Mouse (Mus musculus): ENCODE measurements around the gene Fbxo7. TPM values are rescaled to one million over a fixed set of nuclear protein-coding genes. Genes with fewer than 3 reads are reported as not detected.

Fbxo7 gene
- polyA plus RNA-seq (2012; rRNA removed): 8.3 and 16.8 TPM in 2 replicates

DNA sequence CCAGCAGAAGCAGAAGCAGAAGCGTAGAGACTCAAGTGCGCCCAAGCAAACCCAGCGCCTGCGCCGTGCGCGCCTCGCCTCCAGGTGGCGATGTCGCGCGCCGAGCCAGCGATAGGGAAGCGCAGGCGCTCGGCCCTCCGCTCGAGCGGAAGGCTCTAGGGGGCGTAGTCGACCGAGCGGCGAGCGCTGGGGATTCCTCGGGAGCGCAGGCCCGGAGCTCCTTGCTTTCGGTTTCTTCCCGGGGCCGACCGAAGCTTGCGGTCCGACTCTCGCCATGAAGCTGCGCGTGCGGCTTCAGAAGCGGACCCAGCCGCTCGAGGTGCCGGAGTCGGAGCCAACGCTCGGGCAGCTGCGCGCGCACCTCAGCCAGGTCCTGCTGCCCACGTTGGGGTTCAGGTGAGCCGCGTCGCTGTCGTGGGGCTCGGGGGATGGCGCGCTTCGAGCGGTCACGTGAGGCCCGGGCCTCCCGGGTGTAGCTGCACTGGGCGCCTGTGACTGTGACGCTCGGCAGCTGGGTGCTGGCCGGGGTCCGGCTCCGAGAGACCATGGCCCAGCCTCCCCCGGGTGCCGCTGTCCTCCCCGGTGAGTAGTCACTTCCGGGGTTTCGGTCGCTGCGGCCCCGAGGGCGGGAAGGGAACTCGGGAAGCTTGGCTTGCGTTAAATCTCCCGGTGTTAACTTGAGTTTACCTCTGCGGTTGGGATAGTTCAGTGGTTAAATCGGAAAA is at the start of gene Fbxo7:
Gene Fbxo7 (plus strand): TSS at position 224 of the 725 bp plus-strand sequence.
- peaks cover 5% of the 10 kb centered on the region; the same call in 1 of the 2 replicates for H3K36me3 ChIP-seq (ENCODE audit: control insufficient read depth, insufficient read depth, low read length)
- WGBS: under 1% methylated on average over 82 of the region's 82 CpGs
- H3K4me1 ChIP-seq (ENCODE audit: control insufficient read depth, insufficient read depth, insufficient read length, low read length): no peaks in the 10 kb centered on the region
- H3K27me3 ChIP-seq (ENCODE audit: control insufficient read depth, insufficient read depth, low read length): no peaks in the 10 kb centered on the region
- H3K4me3 ChIP-seq (ENCODE audit: low read depth, low read length): peak within 1 kb of the TSS; percentile 83
- H3K27ac ChIP-seq (ENCODE audit: insufficient read depth, low read depth, low read length): peak within 1 kb of the TSS; percentile 87
- TF ChIP-seq POLR2A (IDR thresholded peaks at IDR 0.05; ENCODE audit: low read depth, low read length) (peak; percentile 76; the same call in 1 of the 2 replicates), CTCF (IDR thresholded peaks at IDR 0.05; ENCODE audit: extremely low read depth, insufficient read length, insufficient replicate concordance, low read depth, low read length) (peak; percentile 92)

GRCm38 (mm10) chr10:85972915-85973314 is 48.9 kb upstream of the Fbxo7 start:
- 69% methylated on average over 4 of the region's 4 CpGs for WGBS
- H3K4me3 ChIP-seq (ENCODE audit: low read depth, low read length): no peak overlapping the region
- H3K27ac ChIP-seq (ENCODE audit: insufficient read depth, low read depth, low read length): no peak overlapping the region
- no peaks in the 10 kb centered on the region for H3K36me3 ChIP-seq (ENCODE audit: control insufficient read depth, insufficient read depth, low read length)
- H3K4me1 ChIP-seq (ENCODE audit: control insufficient read depth, insufficient read depth, insufficient read length, low read length): no peaks in the 10 kb centered on the region
- H3K27me3 ChIP-seq (ENCODE audit: control insufficient read depth, insufficient read depth, low read length): no peaks in the 10 kb centered on the region
- no peak for TF ChIP-seq CTCF (IDR thresholded peaks at IDR 0.05; ENCODE audit: extremely low read depth, insufficient read length, insufficient replicate concordance, low read depth, low read length)
- TF ChIP-seq POLR2A (IDR thresholded peaks at IDR 0.05; ENCODE audit: low read depth, low read length): no peak

DNA sequence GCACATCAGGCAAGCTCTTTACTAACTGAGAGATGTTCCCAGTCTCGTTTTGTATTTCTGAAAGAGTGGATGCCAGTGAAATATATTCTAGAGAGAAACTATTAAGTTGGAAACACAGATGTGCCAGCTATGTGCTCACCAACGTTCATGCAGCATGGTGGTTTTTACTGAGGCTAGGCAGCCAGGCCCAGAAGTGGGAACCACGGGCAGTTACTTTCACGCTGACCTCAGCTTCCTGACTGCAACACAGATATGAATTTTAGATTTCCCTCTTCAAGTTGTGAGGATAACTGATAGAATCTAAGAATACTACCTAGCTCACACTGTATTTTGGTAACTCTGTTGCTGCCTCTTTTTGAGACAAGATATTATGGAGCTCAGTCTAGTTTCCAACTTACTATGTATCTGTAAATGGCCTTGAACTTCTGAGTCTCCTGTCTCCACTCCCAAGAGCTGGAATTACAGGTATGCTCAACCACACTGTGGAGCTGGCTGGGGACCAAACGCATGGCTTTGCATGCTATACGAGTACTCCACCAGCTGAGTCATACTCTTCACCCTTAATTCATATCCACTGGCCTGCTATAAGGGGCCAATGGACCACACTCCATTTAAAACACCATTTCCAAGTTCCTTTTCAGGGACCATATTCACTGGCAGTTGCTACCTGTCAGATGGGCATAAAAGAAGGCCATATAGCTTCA is 32.2 kb upstream of the Fbxo7 start:
- TF ChIP-seq POLR2A (IDR thresholded peaks at IDR 0.05; ENCODE audit: low read depth, low read length): no peak
- no peak for TF ChIP-seq CTCF (IDR thresholded peaks at IDR 0.05; ENCODE audit: extremely low read depth, insufficient read length, insufficient replicate concordance, low read depth, low read length)
- Histone ChIP-seq H3K4me3 (ENCODE audit: low read depth, low read length) (no peak overlapping the region), H3K4me1 (ENCODE audit: control insufficient read depth, insufficient read depth, insufficient read length, low read length) (no peaks in the 10 kb centered on the region), H3K36me3 (ENCODE audit: control insufficient read depth, insufficient read depth, low read length) (no peaks in the 10 kb centered on the region), H3K27ac (ENCODE audit: insufficient read depth, low read depth, low read length) (no peak overlapping the region), H3K27me3 (ENCODE audit: control insufficient read depth, insufficient read depth, low read length) (no peaks in the 10 kb centered on the region)
- WGBS: 66% methylated on average over 6 of the region's 6 CpGs

DNA sequence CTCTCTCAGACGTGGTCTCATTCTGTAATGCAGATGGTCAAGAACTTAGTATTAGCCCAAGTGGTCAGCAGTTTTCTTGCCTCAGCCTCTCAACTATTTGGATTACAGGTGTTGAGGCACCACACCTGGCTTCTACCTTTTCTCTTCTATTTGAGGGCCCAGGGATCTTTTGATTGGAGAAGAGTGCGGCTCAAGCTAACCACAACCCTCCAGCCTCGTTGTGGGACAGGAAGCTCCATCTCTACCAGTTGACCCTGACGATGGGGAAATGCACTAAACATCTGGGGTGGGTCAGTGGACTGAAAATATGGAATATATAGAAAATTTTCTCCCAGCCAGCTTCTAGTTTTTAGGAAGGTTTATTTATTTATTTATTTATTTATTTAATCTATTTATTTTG is 29.4 kb upstream of the Fbxo7 start:
- TF ChIP-seq CTCF (IDR thresholded peaks at IDR 0.05; ENCODE audit: extremely low read depth, insufficient read length, insufficient replicate concordance, low read depth, low read length) (no peak), POLR2A (IDR thresholded peaks at IDR 0.05; ENCODE audit: low read depth, low read length) (no peak)
- Histone ChIP-seq H3K27ac (ENCODE audit: insufficient read depth, low read depth, low read length) (no peak overlapping the region), H3K36me3 (ENCODE audit: control insufficient read depth, insufficient read depth, low read length) (no peaks in the 10 kb centered on the region), H3K4me3 (ENCODE audit: low read depth, low read length) (no peak overlapping the region), H3K27me3 (ENCODE audit: control insufficient read depth, insufficient read depth, low read length) (no peaks in the 10 kb centered on the region), H3K4me1 (ENCODE audit: control insufficient read depth, insufficient read depth, insufficient read length, low read length) (no peaks in the 10 kb centered on the region)
- 75% methylated on average over 4 of the region's 4 CpGs for WGBS

GRCm38 (mm10) chr10:85993836-85994235 is 27.9 kb upstream of the Fbxo7 start:
- TF ChIP-seq POLR2A (IDR thresholded peaks at IDR 0.05; ENCODE audit: low read depth, low read length) (no peak), CTCF (IDR thresholded peaks at IDR 0.05; ENCODE audit: extremely low read depth, insufficient read length, insufficient replicate concordance, low read depth, low read length) (no peak)
- 91% methylated on average over 9 of the region's 9 CpGs for WGBS

DNA sequence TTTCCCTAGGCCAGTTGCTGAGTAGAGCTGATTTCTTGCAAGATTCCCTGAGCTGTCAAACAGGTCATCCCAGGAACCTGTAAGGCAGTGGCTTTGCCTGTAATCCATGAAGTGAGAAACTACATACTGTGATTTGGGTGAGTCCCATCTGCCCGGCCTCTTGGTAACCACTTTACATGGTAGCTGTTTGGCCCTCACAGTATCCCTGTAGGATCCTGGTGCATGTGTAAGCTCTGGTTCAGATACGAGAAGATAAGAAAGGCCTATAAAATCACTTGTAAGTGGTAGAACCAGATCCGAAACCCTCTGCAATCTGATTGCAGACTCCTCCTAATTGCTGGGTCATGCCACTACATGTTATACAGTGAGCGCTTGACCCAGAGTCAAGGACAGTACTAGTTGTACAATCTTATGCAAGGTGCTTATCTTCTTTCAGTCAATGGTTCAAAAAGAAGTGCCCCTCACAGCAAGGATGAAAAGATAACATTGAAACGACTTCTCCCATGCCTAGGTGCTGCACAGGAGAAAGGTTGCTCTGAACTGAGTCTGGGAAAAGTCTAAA is 27.1 kb upstream of the Fbxo7 start:
- 29% methylated on average over 5 of the region's 5 CpGs for WGBS
- Histone ChIP-seq H3K4me1 (ENCODE audit: control insufficient read depth, insufficient read depth, insufficient read length, low read length) (no peaks in the 10 kb centered on the region), H3K27ac (ENCODE audit: insufficient read depth, low read depth, low read length) (no peak overlapping the region), H3K27me3 (ENCODE audit: control insufficient read depth, insufficient read depth, low read length) (no peaks in the 10 kb centered on the region), H3K36me3 (ENCODE audit: control insufficient read depth, insufficient read depth, low read length) (no peaks in the 10 kb centered on the region), H3K4me3 (ENCODE audit: low read depth, low read length) (no peak overlapping the region)
- TF ChIP-seq CTCF (IDR thresholded peaks at IDR 0.05; ENCODE audit: extremely low read depth, insufficient read length, insufficient replicate concordance, low read depth, low read length) (no peak), POLR2A (IDR thresholded peaks at IDR 0.05; ENCODE audit: low read depth, low read length) (no peak)

More at GRCm38 (mm10) chr10:85993836-85994235, 27.9 kb upstream of the Fbxo7 start:
- Histone ChIP-seq H3K27me3 (ENCODE audit: control insufficient read depth, insufficient read depth, low read length) (no peaks in the 10 kb centered on the region), H3K27ac (ENCODE audit: insufficient read depth, low read depth, low read length) (no peak overlapping the region), H3K36me3 (ENCODE audit: control insufficient read depth, insufficient read depth, low read length) (no peaks in the 10 kb centered on the region), H3K4me3 (ENCODE audit: low read depth, low read length) (no peak overlapping the region), H3K4me1 (ENCODE audit: control insufficient read depth, insufficient read depth, insufficient read length, low read length) (no peaks in the 10 kb centered on the region)

DNA sequence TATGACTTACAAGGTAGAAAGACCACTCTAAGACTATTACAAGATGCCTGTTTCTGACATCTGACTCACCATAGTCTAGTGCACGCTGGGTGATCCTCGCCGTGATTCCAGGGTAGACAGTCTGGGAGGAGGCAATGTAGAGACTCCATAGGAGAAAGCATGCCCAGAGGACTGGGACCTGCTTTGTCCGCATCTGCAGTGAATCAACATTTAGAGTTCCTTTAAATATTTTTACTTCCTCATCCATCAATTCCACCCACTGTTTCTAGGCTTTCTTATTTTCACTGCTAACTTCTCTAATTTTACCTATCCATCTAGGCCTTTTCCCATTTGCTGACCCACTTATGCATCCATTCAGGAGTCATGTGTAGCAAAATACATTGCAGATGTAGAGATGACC is 21.3 kb upstream of the Fbxo7 start:
- H3K27me3 ChIP-seq (ENCODE audit: control insufficient read depth, insufficient read depth, low read length): no peaks in the 10 kb centered on the region
- H3K27ac ChIP-seq (ENCODE audit: insufficient read depth, low read depth, low read length): no peak overlapping the region
- no peaks in the 10 kb centered on the region for H3K36me3 ChIP-seq (ENCODE audit: control insufficient read depth, insufficient read depth, low read length)
- TF ChIP-seq POLR2A (IDR thresholded peaks at IDR 0.05; ENCODE audit: low read depth, low read length) (no peak), CTCF (IDR thresholded peaks at IDR 0.05; ENCODE audit: extremely low read depth, insufficient read length, insufficient replicate concordance, low read depth, low read length) (no peak)
- no peak overlapping the region for H3K4me3 ChIP-seq (ENCODE audit: low read depth, low read length)
- 91% methylated on average over 4 of the region's 4 CpGs for WGBS
- no peaks in the 10 kb centered on the region for H3K4me1 ChIP-seq (ENCODE audit: control insufficient read depth, insufficient read depth, insufficient read length, low read length)

Measured in small intestine, adult 2 months (tissue).